Mouse (Mus musculus) lung, adult 18-20 months (tissue): ENCODE results near the gene Pih1d2.
A peak's percentile ranks its signal among the peaks of the same experiment; 100 is the strongest.

Source experiments
- DNase-seq, 2 experiments: peaks; one replicate each; pipeline ENCODE4 v3.0.0; 2022; ENCODE audit warnings: mixed read lengths in 2 of 2

The Pih1d2 gene

GRCm38 (mm10) chr9:50616766-50617603 is at the start of gene Pih1d2, which contains the start of gene Nkapd1:
Pih1d2 (plus strand) TSS chr9:50617321.
Nkapd1 (minus strand) TSS chr9:50617464.
- peak; percentile 90 to 92 for DNase-seq

DNA sequence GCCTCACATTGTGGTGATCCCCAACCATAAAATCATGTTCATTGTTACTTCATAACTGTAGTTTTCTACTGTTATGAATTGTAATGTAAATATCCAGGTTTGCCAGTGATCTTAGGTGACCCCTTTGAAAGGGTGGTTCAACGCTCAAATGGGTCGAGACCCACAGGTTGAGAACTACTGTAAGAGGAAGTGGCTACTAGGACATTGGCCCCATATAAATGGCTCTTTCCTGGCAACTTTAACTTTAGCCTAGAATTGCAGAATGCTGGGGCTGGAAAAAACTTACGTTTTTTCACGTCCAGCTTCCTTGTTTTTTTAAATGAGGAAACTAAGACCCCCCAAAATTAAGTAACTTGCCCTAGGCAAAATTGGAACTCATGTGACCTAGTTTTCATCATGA is 49.7 kb upstream of the Pih1d2 start:
- DNase-seq = no peak

DNA sequence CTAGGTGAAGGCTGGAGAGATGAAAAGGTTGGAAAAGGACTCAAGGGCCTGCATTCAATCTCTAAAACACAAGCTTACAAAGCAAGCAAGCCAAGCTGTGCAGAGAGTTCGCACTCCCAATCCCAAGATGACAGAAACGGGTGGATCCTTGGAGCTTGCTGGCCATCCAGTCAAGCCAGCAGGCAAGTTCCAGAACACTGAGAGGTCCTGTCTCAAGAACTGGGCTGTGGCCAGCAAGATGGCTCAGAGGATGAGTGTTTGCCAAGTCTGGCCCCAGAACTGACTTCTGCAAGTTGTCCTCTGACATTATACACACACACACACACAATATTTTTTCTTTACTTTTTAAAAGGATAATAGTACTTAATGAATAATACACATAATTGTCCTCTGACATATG is 49.2 kb upstream of the Pih1d2 start:
- no peak for DNase-seq

DNA sequence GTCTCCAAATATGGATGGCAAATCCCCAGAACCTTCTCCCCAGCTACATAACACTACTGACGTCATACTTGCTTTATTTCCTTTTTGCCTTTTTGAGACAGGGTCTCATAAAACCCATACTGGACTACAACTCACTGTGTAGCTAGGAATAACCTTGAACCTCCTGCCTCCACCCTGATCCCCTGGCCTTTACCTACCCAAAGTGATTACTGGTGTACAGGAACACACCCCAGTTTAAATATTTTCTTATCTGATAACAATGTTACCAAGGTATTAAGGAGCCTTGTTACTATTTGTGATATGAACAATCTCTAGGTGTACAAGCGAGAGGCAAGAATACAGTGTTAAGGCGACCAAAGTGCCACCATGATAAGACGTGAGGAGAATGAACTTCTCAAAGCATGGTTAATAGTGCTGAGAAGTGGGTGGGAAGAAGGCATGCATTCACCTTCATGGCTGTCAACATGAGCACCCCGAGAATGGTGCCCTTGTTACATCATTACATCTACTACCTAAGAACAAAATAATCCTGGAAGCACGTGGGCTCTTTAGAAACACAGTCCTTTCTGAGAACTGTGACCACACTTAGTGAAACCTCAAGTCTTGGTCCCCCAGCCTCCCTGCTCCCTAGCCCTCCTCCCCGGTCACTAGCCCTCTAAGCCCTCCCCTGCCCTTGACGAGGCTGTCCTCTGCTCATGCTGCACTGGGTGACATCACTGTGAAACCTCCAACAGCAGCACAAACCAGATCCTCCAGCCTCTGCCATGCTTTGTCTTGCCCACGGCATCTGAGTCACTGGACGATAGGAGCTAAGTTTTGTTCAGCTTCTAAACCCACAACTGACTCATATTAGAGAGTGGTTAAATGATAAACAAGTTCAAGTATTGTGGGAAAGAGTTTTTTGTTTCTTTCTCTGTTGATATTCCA is 47.3 kb upstream of the Pih1d2 start:
- peak in 1 of 2 experiments; percentile 14 for DNase-seq

- DNase-seq = no peak
These were observed 36.8 kb upstream of the Pih1d2 start for GRCm38 (mm10) chr9:50580370-50580769.

- no peak for DNase-seq
These were observed 31.8 kb upstream of the Pih1d2 start for GRCm38 (mm10) chr9:50585145-50585818.

DNA sequence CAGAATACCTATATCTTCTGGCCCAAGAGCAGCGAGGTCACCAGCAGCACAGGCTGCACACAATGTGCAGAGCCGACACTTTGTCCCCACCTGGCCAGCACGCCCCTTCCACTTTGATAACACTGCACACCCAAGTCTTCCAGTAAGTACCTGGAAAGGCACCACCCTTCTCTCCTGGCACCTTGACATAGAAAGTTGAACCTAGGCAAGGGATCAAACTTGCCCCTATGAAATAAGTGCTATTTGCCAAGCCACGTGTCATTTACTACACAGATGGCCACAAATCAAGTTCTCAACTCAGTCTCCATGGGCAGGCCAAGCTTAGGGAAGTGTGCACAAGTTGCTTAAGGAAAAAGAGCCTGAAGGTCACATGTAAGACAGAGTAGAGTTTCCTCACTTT is 30.2 kb upstream of the Pih1d2 start:
- no peak for DNase-seq

DNA sequence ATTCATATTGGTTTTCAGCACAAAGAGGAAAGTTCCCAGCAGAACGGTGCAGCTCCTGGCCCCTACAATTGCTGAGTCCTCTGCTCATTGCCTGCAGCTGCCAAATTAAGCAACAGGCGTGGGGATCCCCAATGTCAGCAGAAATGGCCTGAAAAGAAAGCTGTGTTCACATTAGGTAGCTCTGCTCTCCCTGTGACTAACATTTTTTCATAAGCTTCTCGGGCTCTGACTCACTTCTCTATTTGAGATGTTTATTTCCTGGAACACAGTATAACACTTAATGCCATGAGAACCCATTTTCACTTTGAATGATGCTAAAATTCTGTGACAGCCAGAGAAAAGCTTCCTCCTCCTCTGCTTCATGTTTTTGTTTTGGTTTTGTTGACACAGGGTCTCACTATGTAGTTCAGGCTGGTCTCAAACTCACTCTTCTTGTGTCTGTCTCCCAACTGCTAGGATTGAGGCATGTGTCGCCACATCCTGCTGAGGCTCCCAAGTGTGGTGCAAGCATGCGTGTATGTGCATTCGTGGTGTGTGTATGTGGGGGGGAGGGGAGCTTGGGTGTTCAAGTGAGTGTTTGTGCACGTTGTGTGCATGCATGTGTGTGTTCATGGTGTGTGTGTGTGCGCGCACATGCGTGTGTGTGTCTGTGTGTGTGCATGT is 26.1 kb upstream of the Pih1d2 start:
- peak in 1 of 2 experiments; percentile 14 for DNase-seq

- DNase-seq = peak in 1 of 2 experiments; percentile 20
These were observed 24.2 kb upstream of the Pih1d2 start for GRCm38 (mm10) chr9:50592955-50593354.

DNA sequence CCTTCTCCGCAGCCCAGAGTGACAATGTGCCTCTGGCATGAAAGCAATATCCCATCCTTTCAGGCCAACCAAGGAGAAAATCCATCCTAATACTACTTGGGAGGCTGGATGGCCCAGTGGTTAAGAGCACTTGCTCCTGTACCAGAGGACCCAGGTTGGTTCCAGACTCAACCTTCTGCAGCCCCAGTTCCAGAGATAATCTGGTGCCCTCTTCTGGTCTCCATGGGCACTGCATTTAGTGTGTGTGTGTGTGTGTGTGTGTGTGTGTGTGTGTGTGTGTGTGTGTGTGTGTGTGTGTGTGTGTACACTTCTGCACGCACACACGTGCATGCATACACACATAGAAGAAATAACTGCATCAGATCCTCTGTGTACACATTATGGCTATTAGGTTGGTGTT is 23.6 kb upstream of the Pih1d2 start:
- DNase-seq = peak in 1 of 2 experiments; percentile 18

GRCm38 (mm10) chr9:50594794-50595417 is 22.2 kb upstream of the Pih1d2 start:
- DNase-seq = peak; percentile 8 to 22

GRCm38 (mm10) chr9:50596973-50597372 is 20.1 kb upstream of the Pih1d2 start:
- DNase-seq = peak in 1 of 2 experiments; percentile 13

DNA sequence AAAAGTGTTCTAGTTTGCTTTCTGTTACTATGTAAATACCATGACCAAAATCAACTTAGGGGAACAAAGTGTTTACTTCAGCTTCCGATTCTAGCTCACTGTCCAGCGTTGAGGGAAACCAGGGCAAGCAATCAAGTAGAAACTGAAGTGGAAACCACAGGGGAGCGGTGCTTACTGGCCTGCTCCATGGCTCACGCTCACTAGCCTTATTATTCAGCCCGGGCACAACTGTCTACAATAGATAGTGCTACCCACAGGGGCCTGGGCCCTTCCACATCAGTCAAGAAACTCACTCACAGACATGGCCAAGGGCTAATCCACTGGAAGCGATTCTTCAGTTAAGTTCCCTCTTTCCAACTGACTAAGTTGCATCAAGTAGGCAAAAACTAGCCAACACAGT is 15.6 kb upstream of the Pih1d2 start:
- DNase-seq = no peak

DNA sequence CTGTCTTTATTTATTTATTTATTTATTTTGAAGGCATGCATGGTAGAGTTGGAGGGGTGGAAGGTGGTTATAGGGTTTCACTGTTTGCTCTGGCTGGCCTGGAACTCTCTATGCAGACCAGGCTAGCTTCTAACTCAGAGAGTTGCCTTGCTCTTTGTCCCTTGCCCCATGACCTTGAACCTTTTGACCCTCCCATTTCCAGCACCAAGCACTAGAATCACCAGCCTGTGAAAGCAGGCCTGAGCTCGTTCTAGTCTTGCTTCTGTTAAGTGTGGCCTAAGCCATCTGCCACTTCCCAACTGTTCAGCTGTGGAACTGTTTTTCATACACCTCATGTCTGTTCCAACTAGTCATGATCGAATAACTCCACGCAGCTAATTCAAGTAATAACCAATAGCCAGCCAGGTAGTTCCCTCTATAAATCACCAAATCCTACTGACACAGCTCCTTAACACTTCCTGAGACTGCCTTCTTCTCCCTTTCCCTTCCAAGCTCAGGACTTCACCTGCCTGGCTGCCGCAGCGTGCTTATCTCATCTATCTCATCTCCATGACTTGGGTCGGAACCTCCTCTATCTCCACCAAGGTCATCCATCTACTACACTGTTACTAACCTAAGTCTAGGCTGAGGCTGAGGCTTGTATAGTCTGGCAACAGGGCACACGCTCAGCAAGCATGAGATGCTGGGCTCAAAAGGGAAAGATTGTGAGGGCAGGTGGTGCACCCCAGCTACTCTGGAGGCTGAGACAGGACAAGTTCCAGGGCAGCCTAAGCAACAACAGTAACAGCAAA is 14.9 kb upstream of the Pih1d2 start:
- DNase-seq = no peak

DNA sequence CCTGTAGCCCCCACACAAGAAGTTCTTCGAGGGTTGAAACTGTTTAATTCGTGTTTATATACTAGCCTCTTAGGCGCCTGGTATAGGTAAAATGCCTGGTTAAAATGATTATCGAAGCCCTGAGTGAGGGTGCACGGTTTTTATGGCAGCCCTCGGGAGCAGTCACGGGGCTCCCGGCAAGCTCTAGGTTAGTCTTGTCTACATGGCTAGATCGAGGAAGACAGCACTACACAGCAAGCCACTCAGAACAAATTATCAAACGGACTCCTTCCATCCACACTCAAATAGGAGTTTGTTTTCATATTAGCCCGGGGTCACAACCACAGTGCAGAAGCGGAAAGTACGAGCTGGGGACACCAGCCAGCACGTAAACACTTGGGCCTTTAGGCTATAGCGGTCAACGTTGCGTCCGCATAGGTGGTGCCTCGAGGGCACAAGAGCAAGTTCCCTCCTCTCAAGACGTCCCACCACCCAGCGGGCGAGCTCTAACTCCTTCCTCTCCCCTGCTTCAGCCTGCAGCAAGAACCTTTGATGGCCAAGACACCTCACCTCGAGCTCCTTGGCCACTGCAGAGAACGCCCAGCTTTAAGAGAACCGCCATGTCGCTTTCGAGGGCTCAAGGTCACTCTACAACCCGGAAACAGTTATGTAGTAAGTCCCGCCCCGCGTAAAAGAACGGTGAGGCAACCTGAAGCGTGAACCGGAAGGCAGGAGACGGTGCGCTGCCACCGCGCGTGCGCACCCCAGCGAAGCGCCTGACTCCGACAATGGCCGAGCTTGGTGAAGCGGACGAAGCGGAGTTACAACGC is 13.7 kb upstream of the Pih1d2 start, which contains the start of the genes Sdhd and Timm8b:
Gene Sdhd (minus strand): TSS at position 624 of the 809 bp plus-strand sequence.
Gene Timm8b (plus strand): TSS at position 722 of the 809 bp plus-strand sequence.
- peak; percentile 94 to 96 for DNase-seq

GRCm38 (mm10) chr9:50603998-50604324 is 13.2 kb upstream of the Pih1d2 start:
- no peak for DNase-seq

GRCm38 (mm10) chr9:50604338-50604737 is 12.8 kb upstream of the Pih1d2 start:
- no peak for DNase-seq

GRCm38 (mm10) chr9:50612115-50612514 is 5.0 kb upstream of the Pih1d2 start:
- DNase-seq = no peak

DNA sequence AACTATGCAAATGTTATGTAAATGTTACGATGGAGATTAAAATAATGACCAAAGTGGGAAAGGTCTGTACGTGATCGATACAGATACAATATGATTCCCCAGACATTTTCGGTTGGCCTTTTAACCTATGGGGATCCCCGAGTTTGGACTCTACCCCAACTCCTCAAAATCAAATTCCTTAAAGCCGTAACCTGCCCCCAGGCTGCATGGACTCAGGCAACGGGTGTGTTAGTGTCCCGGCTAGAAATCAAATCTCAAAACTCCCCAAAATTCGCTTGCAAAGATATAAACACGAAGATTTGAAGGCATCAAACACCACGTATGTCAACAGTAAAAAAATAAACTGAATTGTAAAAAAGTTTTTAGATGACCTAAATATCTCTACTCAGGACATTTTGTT is 960 bp upstream of the Pih1d2 start:
- DNase-seq = no peak

- no peak for DNase-seq
These were observed 741 bp downstream of the Pih1d2 start for GRCm38 (mm10) chr9:50617794-50618330.
